Mouse (Mus musculus): ENCODE measurements around the gene Arhgef40. TPM values are rescaled to one million over a fixed set of nuclear protein-coding genes. Genes with fewer than 3 reads are reported as not detected.
"Not testable (repeated sequence)": the region's sequence is repeated elsewhere in the genome, so short reads cannot be mapped to it uniquely, and the experiment has no call there.

The Arhgef40 gene
- polyA plus RNA-seq, 1 experiment from 2014 or later, result 92.6 TPM

DNA sequence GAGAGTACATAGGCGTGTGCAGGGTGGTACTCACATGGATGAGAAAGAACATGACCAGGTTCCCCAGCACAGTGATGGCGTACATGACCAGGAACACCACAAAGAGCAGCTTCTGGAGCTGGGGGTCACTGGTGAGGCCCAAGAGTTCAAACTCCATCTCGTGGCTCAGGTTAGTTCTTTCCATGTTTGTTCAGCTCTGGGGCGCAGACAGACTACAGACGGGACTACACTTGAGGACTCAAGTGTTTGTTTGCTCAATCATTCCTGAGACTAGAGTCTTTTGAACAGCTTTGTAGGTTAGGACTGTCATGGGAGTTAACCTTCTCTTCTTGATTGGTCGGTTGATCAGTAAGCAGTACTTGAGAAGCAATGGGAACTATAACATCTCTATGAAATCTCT, 51.4 kb downstream of the Arhgef40 start:
- no peaks in the 10 kb centered on the region for H3K4me1 ChIP-seq (ENCODE audit: control insufficient read depth, insufficient read depth, low read length)
- H3K27ac ChIP-seq (ENCODE audit: low read length), result no peak overlapping the region
- ATAC-seq (ENCODE audit: insufficient read depth, low FRiP score), result no peak
- no peak overlapping the region for H3K9ac ChIP-seq (ENCODE audit: low read length)
- H3K4me2 ChIP-seq (ENCODE audit: low read depth, low read length), result no peak overlapping the region
- no peak overlapping the region for H3K4me3 ChIP-seq (replicated peaks; ENCODE audit: low read length)
- no peaks in the 10 kb centered on the region for H3K9me3 ChIP-seq (replicated peaks; ENCODE audit: control insufficient read depth, low read length)
- WGBS, result 76% methylated on average over 6 of the region's 6 CpGs
- no peaks in the 10 kb centered on the region for H3K27me3 ChIP-seq (ENCODE audit: control insufficient read depth, insufficient read depth, low read length)
- no peaks in the 10 kb centered on the region for H3K36me3 ChIP-seq (ENCODE audit: control insufficient read depth, insufficient read depth, low read length)

DNA sequence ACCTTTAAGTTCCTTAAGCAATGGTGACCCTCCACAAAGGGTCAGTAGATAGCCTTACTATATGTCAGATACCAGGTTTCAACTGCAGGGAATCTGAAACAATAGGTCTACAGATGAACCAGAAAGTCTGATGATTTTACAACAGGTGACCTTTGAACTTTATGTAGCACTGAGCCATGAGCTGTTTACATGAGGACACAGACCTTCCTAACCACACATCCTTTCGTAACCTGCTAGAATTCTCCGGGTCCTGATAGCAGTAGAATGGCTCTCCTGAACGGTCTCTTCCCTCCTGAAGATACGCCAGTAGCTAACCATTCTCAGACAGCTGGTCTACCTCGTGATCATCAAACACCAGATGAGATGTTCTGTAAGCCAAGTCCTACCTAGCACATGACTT, 54.8 kb downstream of the Arhgef40 start:
- no peak overlapping the region for H3K27ac ChIP-seq (ENCODE audit: low read length)
- H3K9ac ChIP-seq (ENCODE audit: low read length), result no peak overlapping the region
- no peaks in the 10 kb centered on the region for H3K27me3 ChIP-seq (ENCODE audit: control insufficient read depth, insufficient read depth, low read length)
- 83% methylated on average over 5 of the region's 5 CpGs for WGBS
- no peaks in the 10 kb centered on the region for H3K4me1 ChIP-seq (ENCODE audit: control insufficient read depth, insufficient read depth, low read length)
- no peaks in the 10 kb centered on the region for H3K36me3 ChIP-seq (ENCODE audit: control insufficient read depth, insufficient read depth, low read length)
- no peaks in the 10 kb centered on the region for H3K9me3 ChIP-seq (replicated peaks; ENCODE audit: control insufficient read depth, low read length)
- H3K4me2 ChIP-seq (ENCODE audit: low read depth, low read length), result no peak overlapping the region
- no peak for ATAC-seq (ENCODE audit: insufficient read depth, low FRiP score)
- no peak overlapping the region for H3K4me3 ChIP-seq (replicated peaks; ENCODE audit: low read length)

DNA sequence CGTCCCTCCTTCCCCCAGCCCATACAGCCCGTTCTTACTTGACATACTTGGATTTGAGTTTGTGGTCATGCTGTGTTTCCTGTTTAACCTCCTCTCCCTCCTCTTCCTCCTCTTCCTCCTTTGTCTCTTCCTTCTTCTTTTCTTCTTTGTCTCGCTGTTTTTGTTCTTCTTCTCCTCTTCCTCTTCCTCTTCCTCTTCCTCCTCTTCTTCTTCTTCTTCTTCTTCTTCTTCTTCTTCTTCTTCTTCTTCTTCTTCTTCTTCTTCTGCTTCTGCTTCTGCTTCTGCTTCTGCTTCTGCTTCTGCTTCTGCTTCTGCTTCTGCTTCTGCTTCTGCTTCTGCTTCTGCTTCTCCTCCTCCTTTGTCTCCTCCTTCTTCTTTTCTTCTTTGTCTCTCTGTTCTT, 57.8 kb downstream of the Arhgef40 start, which contains the start of gene Olfr221:
Gene Olfr221 (minus strand): TSS at position 101 of the 400 bp plus-strand sequence.
- not testable (repeated sequence) for H3K36me3 ChIP-seq (ENCODE audit: control insufficient read depth, insufficient read depth, low read length); H3K9me3 ChIP-seq (replicated peaks; ENCODE audit: control insufficient read depth, low read length); H3K4me1 ChIP-seq (ENCODE audit: control insufficient read depth, insufficient read depth, low read length); H3K9ac ChIP-seq (ENCODE audit: low read length); H3K4me3 ChIP-seq (replicated peaks; ENCODE audit: low read length); ATAC-seq (ENCODE audit: insufficient read depth, low FRiP score); H3K4me2 ChIP-seq (ENCODE audit: low read depth, low read length); H3K27ac ChIP-seq (ENCODE audit: low read length); H3K27me3 ChIP-seq (ENCODE audit: control insufficient read depth, insufficient read depth, low read length)
- 59% methylated on average over 3 of the region's 3 CpGs for WGBS

DNA sequence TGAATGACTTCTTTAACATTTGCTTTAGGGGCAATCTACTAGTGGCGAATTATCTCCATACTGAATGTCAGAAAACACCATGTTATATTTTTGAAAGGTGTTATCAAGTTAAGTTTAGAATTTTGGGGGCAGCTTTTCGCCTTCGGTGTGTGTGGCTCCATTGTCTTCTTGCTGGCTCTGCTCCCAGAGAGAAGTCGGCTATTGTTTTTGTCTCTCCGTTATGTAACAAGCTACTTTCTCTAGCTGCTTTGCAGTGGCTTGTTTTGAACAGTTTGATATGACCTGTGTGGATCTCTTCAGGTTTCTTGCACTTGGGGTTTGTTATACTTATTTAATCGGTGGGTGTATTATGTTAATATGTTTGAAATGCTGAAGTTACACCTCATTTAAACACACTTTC, 58.9 kb downstream of the Arhgef40 start:
- ATAC-seq (ENCODE audit: insufficient read depth, low FRiP score), result no peak
- WGBS, result 61% methylated on average over 6 of the region's 6 CpGs

DNA sequence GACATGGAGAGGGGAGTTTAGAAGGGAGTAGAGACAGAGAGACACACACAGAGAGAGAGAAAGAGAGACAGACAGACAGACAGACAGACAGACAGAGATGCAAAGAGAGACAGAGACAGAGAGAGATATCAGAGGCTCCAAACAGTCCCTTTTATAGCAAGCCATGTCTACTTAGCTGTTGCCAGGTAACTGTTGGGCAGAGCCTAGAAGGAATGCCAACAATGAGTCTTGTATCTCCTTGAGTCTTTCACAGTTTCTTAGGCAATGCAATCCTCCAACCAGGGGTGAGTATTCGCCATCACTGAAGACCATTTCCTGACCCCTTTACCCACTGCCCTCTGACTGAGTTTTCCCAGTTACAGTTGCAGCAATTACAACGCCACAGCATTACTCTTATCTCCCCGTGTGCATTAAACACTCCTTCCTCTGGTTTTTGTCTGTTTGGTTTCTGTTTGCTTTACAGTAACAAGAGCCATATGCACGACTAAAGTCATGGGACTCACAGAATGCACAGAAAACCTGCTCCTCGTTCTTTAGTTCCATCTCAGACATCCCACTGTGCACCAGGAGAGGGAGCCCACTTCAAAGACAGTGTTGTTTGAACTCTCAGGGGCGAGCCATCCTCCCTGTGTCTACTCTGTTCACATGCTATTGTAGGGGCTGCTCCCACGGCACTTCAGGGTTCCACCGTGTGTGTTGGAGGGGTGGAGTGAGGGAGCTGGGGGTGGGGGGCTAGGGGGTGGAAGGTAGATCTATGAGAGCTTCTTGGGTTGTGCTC, 60.6 kb downstream of the Arhgef40 start:
- Histone ChIP-seq H3K36me3 (ENCODE audit: control insufficient read depth, insufficient read depth, low read length) (no peaks in the 10 kb centered on the region), H3K9ac (ENCODE audit: low read length) (peak overlapping the region; percentile 18; the same call in 1 of the 2 replicates), H3K4me1 (ENCODE audit: control insufficient read depth, insufficient read depth, low read length) (0 out of 2 replicates have a peak, but pooled peaks cover 3% of the 10 kb centered on the region), H3K4me3 (replicated peaks; ENCODE audit: low read length) (no peak overlapping the region), H3K4me2 (ENCODE audit: low read depth, low read length) (no peak overlapping the region), H3K9me3 (replicated peaks; ENCODE audit: control insufficient read depth, low read length) (no peaks in the 10 kb centered on the region), H3K27me3 (ENCODE audit: control insufficient read depth, insufficient read depth, low read length) (no peaks in the 10 kb centered on the region), H3K27ac (ENCODE audit: low read length) (no peak overlapping the region)
- peak; percentile 73 for ATAC-seq (ENCODE audit: insufficient read depth, low FRiP score)
- WGBS, result 6% methylated on average over 8 of the region's 8 CpGs

More for the DNA sequence above, 58.9 kb downstream of the Arhgef40 start:
- no peak overlapping the region for H3K4me2 ChIP-seq (ENCODE audit: low read depth, low read length)
- no peak overlapping the region for H3K27ac ChIP-seq (ENCODE audit: low read length)
- 0 out of 2 replicates have a peak, but pooled peaks cover 3% of the 10 kb centered on the region for H3K4me1 ChIP-seq (ENCODE audit: control insufficient read depth, insufficient read depth, low read length)
- no peaks in the 10 kb centered on the region for H3K9me3 ChIP-seq (replicated peaks; ENCODE audit: control insufficient read depth, low read length)
- no peaks in the 10 kb centered on the region for H3K36me3 ChIP-seq (ENCODE audit: control insufficient read depth, insufficient read depth, low read length)
- no peak overlapping the region for H3K9ac ChIP-seq (ENCODE audit: low read length)
- H3K4me3 ChIP-seq (replicated peaks; ENCODE audit: low read length), result no peak overlapping the region
- H3K27me3 ChIP-seq (ENCODE audit: control insufficient read depth, insufficient read depth, low read length), result no peaks in the 10 kb centered on the region

DNA sequence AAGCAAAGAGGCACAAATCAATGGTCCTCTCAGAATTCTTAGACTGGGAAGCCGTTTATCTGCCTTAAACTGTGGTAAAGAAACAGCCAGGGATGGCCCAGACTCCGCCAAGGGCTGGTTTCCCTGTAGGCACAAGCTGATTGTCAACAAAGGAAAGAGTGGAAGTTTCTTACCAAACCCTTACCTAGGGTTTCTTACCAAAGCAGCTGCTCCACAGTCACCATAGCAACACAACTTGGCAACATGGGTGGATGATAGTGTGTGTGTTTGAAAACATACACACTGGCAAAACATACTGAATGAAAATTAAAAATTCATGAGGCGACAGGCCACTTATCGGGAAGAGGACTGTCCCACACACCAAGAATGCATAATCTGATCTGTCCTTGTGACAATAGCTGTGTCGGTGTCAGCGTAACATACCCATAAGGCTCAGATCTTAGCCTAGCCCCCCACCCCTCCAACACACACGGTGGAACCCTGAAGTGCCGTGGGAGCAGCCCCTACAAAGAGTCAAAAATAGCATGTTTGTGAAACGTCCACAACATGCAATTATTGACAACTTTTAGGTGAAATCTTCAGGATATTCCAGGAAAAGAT, 61.5 kb downstream of the Arhgef40 start:
- no peaks in the 10 kb centered on the region for H3K36me3 ChIP-seq (ENCODE audit: control insufficient read depth, insufficient read depth, low read length)
- no peaks in the 10 kb centered on the region for H3K27me3 ChIP-seq (ENCODE audit: control insufficient read depth, insufficient read depth, low read length)
- no peak overlapping the region for H3K9ac ChIP-seq (ENCODE audit: low read length)
- 77% methylated on average over 9 of the region's 9 CpGs for WGBS
- no peak overlapping the region for H3K4me2 ChIP-seq (ENCODE audit: low read depth, low read length)
- H3K4me3 ChIP-seq (replicated peaks; ENCODE audit: low read length), result no peak overlapping the region
- no peak overlapping the region for H3K27ac ChIP-seq (ENCODE audit: low read length)
- H3K9me3 ChIP-seq (replicated peaks; ENCODE audit: control insufficient read depth, low read length), result no peaks in the 10 kb centered on the region
- no peak for ATAC-seq (ENCODE audit: insufficient read depth, low FRiP score)
- H3K4me1 ChIP-seq (ENCODE audit: control insufficient read depth, insufficient read depth, low read length), result 0 out of 2 replicates have a peak, but pooled peaks cover 3% of the 10 kb centered on the region

DNA sequence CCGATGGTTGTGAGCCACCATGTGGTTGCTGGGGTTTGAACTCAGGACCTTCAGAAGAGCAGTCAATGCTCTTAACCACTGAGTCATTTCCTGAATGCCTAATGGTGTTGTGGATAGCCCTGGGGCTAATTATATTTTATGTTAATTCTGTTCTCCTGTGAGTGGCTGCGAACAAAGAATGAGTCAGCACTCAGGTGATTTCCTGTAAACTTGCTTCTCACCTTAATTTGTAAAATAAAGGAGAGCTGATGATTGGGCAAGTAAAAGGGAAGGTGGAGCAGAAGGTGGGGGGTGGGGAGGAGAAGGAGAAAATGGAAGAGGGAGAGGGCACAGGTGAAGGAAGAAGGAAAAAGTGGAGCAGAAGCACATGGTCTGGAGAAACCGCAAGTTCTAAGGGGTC, 68.2 kb downstream of the Arhgef40 start:
- WGBS, result 88% methylated on average over 3 of the region's 3 CpGs
- not testable (repeated sequence) for H3K27ac ChIP-seq (ENCODE audit: low read length); H3K27me3 ChIP-seq (ENCODE audit: control insufficient read depth, insufficient read depth, low read length); H3K9ac ChIP-seq (ENCODE audit: low read length); H3K4me1 ChIP-seq (ENCODE audit: control insufficient read depth, insufficient read depth, low read length); ATAC-seq (ENCODE audit: insufficient read depth, low FRiP score); H3K4me2 ChIP-seq (ENCODE audit: low read depth, low read length); H3K36me3 ChIP-seq (ENCODE audit: control insufficient read depth, insufficient read depth, low read length); H3K9me3 ChIP-seq (replicated peaks; ENCODE audit: control insufficient read depth, low read length); H3K4me3 ChIP-seq (replicated peaks; ENCODE audit: low read length)

Other genes starting within 250 kb of the Arhgef40 start
- 0.66 TPM in 1 of 2 replicates, not detected in the other for gene Ang4, start 211.1 kb upstream of the Arhgef40 start, polyA plus RNA-seq (2015; fragmentation: Nextera tagmentation; extraction: Ambion mirVana)
- gene AY358078, start 184.7 kb upstream of the Arhgef40 start, polyA plus RNA-seq (2015; fragmentation: Nextera tagmentation; extraction: Ambion mirVana), result not detected in 2 replicates
- 0.19 and 0.79 TPM in 2 replicates for gene Ear6, start 131.0 kb upstream of the Arhgef40 start, polyA plus RNA-seq (2015; fragmentation: Nextera tagmentation; extraction: Ambion mirVana)
- gene Mettl17, start 99.9 kb upstream of the Arhgef40 start, polyA plus RNA-seq (2015; fragmentation: Nextera tagmentation; extraction: Ambion mirVana), result 49.7 and 57.7 TPM in 2 replicates
- gene Slc39a2, start 91.8 kb upstream of the Arhgef40 start, polyA plus RNA-seq (2015; fragmentation: Nextera tagmentation; extraction: Ambion mirVana), result 0.89 and 0.98 TPM in 2 replicates
- gene Ndrg2, start 70.6 kb upstream of the Arhgef40 start, polyA plus RNA-seq (2015; fragmentation: Nextera tagmentation; extraction: Ambion mirVana), result 125 and 143 TPM in 2 replicates
- not detected in 2 replicates for gene Tppp2, start 66.3 kb upstream of the Arhgef40 start, polyA plus RNA-seq (2015; fragmentation: Nextera tagmentation; extraction: Ambion mirVana)
- gene Rnase13, start 61.9 kb upstream of the Arhgef40 start, polyA plus RNA-seq (2015; fragmentation: Nextera tagmentation; extraction: Ambion mirVana), result not detected in 2 replicates
- gene Tmem253, start 30.9 kb downstream of the Arhgef40 start, polyA plus RNA-seq (2015; fragmentation: Nextera tagmentation; extraction: Ambion mirVana), result 8.0 and 12.8 TPM in 2 replicates
- 23.1 and 24.4 TPM in 2 replicates for gene Zfp219, start 36.0 kb downstream of the Arhgef40 start, polyA plus RNA-seq (2015; fragmentation: Nextera tagmentation; extraction: Ambion mirVana)
- not detected in 2 replicates for gene Olfr221, start 57.7 kb downstream of the Arhgef40 start, polyA plus RNA-seq (2015; fragmentation: Nextera tagmentation; extraction: Ambion mirVana)
- gene Hnrnpc, start 119.3 kb downstream of the Arhgef40 start, polyA plus RNA-seq (2015; fragmentation: Nextera tagmentation; extraction: Ambion mirVana), result 504 and 528 TPM in 2 replicates
- gene Rpgrip1, start 126.0 kb downstream of the Arhgef40 start, polyA plus RNA-seq (2015; fragmentation: Nextera tagmentation; extraction: Ambion mirVana), result 50.0 and 51.5 TPM in 2 replicates
- gene Supt16, start 212.7 kb downstream of the Arhgef40 start, polyA plus RNA-seq (2015; fragmentation: Nextera tagmentation; extraction: Ambion mirVana), result 39.8 and 40.7 TPM in 2 replicates

All from stomach, embryonic 16.5 days (tissue).